Mouse (Mus musculus) hematopoietic stem cell, adult 5-6 weeks (primary cell): ENCODE data around the gene Ermn. TPM values are rescaled to one million over a fixed set of nuclear protein-coding genes. Genes with fewer than 3 reads are reported as not detected.

Source experiments
- total RNA-seq: library from RNA; stranded (forward); fragments of 172-1452, 232-1000 nt; gene quantifications from 2 replicates; pipeline ENCODE4 v1.2.3, GENCODE M21; 2017

The Ermn gene
- total RNA-seq, 1 experiment from 2014 or later: not detected

Other genes starting within 250 kb of the Ermn start
- gene Galnt5, start 55.0 kb downstream of the Ermn start, total RNA-seq: 3.6 and 4.2 TPM in 2 replicates
- 106 and 114 TPM in 2 replicates for gene Cytip, start 142.7 kb upstream of the Ermn start, total RNA-seq